Mouse (Mus musculus): ENCODE data around the gene Ccdc71l. TPM values are rescaled to one million over a fixed set of nuclear protein-coding genes. Genes with fewer than 3 reads are reported as not detected.

Ccdc71l gene
- polyA plus RNA-seq, 1 experiment = 2.6 TPM

GRCm38 (mm10) chr12:32431004-32431403, 52.5 kb downstream of the Ccdc71l start:
- Histone ChIP-seq H3K79me3 (ENCODE audit: low read depth) (no peaks in the 10 kb centered on the region), H3K4me3 (ENCODE audit: insufficient read depth, poor library complexity, severe bottlenecking) (no peak overlapping the region)
- TF ChIP-seq CTCF (IDR thresholded peaks at IDR 0.05; ENCODE audit: control insufficient read depth, insufficient read depth, insufficient read length) (no peak), USF1 (IDR thresholded peaks at IDR 0.05; ENCODE audit: low read depth) (no peak), FOSL1 (IDR thresholded peaks at IDR 0.05; ENCODE audit: insufficient read depth, low read length, poor library complexity, severe bottlenecking) (no peak), MYOD1 (IDR thresholded peaks at IDR 0.05; ENCODE audit: control insufficient read depth, insufficient read length, low read depth) (no peak), MAX (IDR thresholded peaks at IDR 0.05) (no peak), MYOG (IDR thresholded peaks at IDR 0.05; ENCODE audit: control insufficient read depth, extremely low read depth, insufficient read length) (no peak), CEBPB (IDR thresholded peaks at IDR 0.05; ENCODE audit: low read depth) (no peak)

More at GRCm38 (mm10) chr12:32431004-32431403, 52.5 kb downstream of the Ccdc71l start:
- Histone ChIP-seq H3ac (ENCODE audit: control insufficient read depth, insufficient read length, low read depth) (no peak overlapping the region), H3K27me3 (ENCODE audit: control insufficient read depth, insufficient read depth, insufficient read length) (no peaks in the 10 kb centered on the region), H3K36me3 (ENCODE audit: control insufficient read depth, insufficient read depth) (no peaks in the 10 kb centered on the region), H3K79me2 (ENCODE audit: control insufficient read depth, insufficient read depth) (no peaks in the 10 kb centered on the region)

Other genes starting within 250 kb of the Ccdc71l start
- gene Pik3cg, start 170.0 kb upstream of the Ccdc71l start, polyA plus RNA-seq (2012; fragmentation: generic; extraction: Trizol) = not detected

Measured in C2C12 (cell line).